Mouse (Mus musculus) cerebellum, postnatal 4 days (tissue): Measurements from ENCODE around the gene Zranb2.

ENCODE experiments used
- DNase-seq, 2 experiments: peaks; one replicate each; pipeline ENCODE4 v3.0.0; 2022; ENCODE audit warnings: low spot score in 2 of 2, mixed read lengths in 1 of 2

Zranb2 gene

GRCm38 (mm10) chr3:157578469-157579170 is 44.7 kb downstream of the Zranb2 start:
- no peak for DNase-seq

GRCm38 (mm10) chr3:157579376-157579775 is 45.4 kb downstream of the Zranb2 start:
- no peak for DNase-seq

- no peak for DNase-seq
Observed at GRCm38 (mm10) chr3:157580299-157580698, 46.3 kb downstream of the Zranb2 start.

DNA sequence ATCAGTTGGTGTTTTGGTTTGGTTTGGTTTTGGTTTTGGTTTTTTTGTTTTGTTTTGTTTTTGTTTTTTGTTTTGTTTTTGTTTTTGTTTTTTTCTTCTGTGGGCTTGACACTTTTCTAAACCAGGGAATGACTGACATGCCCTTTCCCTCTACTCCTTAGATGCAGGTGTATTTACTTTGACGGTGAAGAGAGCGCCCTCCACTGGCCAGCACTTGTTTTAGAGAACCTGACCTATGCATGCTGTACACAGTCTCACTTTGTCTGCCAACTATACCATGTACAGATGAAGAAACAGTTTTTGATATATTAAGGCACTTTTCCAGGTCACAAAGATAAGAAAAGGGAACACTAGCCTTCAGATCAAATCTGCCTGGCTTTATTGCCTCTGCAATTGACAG is 47.8 kb downstream of the Zranb2 start:
- no peak for DNase-seq

DNA sequence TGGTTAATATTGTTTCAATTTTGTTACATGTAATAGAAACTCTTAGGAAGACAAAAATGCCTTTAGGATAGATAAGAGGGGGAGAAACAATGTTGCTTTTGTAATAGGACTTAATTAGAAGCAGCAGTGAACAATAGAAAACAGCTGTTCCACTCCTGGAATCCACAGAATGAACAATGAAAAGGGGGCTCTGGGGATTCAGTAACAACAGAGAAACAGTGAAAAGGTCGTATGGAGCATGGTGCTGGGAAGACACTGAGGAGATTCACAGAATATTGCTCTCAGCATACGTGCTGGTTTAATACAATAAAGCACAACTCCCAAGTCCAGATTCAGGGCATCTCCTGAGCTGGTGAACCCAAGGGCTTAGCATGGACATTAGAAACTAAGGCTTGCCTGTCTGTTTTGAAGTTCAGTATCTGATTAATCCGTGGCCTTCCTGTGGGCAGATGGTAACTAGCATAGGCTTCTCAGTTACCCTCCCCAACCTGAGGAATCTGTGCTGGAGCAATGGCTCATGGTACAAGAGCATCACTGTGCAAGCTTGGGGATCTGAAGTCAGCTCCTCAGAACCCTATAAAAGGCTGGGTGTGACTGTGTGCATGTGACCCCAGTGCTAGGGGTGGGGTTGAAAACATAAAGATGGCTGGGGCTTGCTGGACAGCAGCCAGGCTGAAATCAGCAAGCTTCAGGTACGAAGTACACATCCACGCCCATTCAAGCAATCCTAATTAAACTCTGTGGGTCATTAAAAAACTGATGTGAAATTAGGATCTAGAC is 48.9 kb downstream of the Zranb2 start:
- DNase-seq: no peak

DNA sequence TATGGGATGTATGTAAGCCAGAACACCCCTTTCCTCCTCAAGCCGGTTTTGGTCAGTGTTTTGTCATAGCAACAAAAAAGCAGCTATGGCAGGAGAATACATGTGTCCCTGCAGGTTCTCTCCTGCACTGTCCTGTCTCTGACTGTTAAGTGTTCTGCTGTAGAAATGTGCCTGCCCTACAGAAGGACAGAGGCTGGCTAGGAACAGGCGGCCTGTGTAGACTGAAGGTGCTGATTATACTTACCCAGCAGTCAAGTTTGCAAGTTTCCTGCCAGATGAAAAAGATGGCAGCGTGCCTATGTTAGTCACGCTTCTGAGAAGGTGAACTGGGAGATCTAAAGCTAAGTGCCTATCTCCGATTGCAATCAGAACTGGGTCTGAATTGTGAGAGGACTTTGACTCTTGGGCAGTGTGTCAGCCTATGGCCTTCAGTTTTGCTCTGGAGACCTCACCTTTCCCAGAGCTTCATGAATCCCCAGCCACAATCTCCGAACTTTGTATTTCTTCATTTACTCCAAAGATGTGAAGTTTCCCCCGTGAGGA is 63.9 kb downstream of the Zranb2 start:
- no peak for DNase-seq
